Mouse (Mus musculus) intestine, embryonic 14.5 days (tissue): ENCODE measurements around the gene Fam71b. TPM values are rescaled to one million over a fixed set of nuclear protein-coding genes. Genes with fewer than 3 reads are reported as not detected.

Source experiments
- ATAC-seq: fragments of 200-750 bp; cut with Nextera tagmentation; replicated peaks from 2 replicates; pipeline ENCODE4 v1.8.0; 2017; ENCODE audit warnings: low read depth, moderate number of reproducible peaks, moderate TSS enrichment, moderate library complexity; ENCODE audit not compliant: low FRiP score, low TSS enrichment
- DNase-seq: peaks from one replicate; pipeline ENCODE4 v3.0.0-alpha.2; 2018; ENCODE audit warnings: low spot score
- H3K27ac ChIP-seq: fragments of 300-500 bp; sonication (generic); 2 replicates; pipeline ENCODE4 v1.5.1; 2014; ENCODE audit warnings: low read depth, mild to moderate bottlenecking, control low read depth
- H3K27me3 ChIP-seq: fragments of 300-500 bp; sonication (generic); replicated peaks from 2 replicates; pipeline ENCODE4 v1.6.1; 2014; ENCODE audit warnings: low read length, control low read depth; ENCODE audit not compliant: control insufficient read depth, insufficient read depth
- H3K36me3 ChIP-seq: fragments of 300-500 bp; sonication (generic); 2 replicates; pipeline ENCODE4 v1.6.1; 2014; ENCODE audit warnings: low read length, control low read depth; ENCODE audit not compliant: control insufficient read depth, insufficient read depth
- H3K4me1 ChIP-seq: fragments of 300-500 bp; sonication (generic); replicated peaks from 2 replicates; pipeline ENCODE4 v1.6.1; 2014; ENCODE audit warnings: low read length, control low read depth, mixed read lengths; ENCODE audit not compliant: control insufficient read depth, insufficient read depth
- H3K4me2 ChIP-seq: fragments of 300-500 bp; sonication (generic); 2 replicates; pipeline ENCODE4 v1.6.1; 2014; ENCODE audit warnings: low read length
- H3K4me3 ChIP-seq: fragments of 300-500 bp; sonication (generic); 2 replicates; pipeline ENCODE4 v1.5.1; 2014; ENCODE audit warnings: low read depth, low read length, control low read depth, mixed read lengths
- H3K9ac ChIP-seq: fragments of 300-500 bp; sonication (generic); 2 replicates; pipeline ENCODE4 v1.6.1; 2014; ENCODE audit warnings: mild to moderate bottlenecking, low read length
- H3K9me3 ChIP-seq: fragments of 300-500 bp; sonication (generic); 2 replicates; pipeline ENCODE4 v1.6.1; 2016; ENCODE audit warnings: low read length, control low read depth; ENCODE audit not compliant: control insufficient read depth
- WGBS: fragments of 180-500 bp; shearing (Covaris S2); extraction: QIAGEN DNeasy Blood & Tissue Kit; methylation state at CpG from one replicate; pipeline ENCODE4 v1.1.7; 2014; 5-methylcytosine and 5-hydroxymethylcytosine counted together
- polyA plus RNA-seq: library from polyadenylated mRNA; unstranded; fragments of >200 nt; fragmentation: Nextera tagmentation; extraction: Ambion mirVana; gene quantifications from 2 replicates; pipeline ENCODE4 v1.2.1, GENCODE M21; 2014

Fam71b gene
- polyA plus RNA-seq, 1 experiment from 2014 or later = not detected

GRCm38 (mm10) chr11:46390621-46391020 lies 5.7 kb upstream of the Fam71b start:
- H3K9ac ChIP-seq = no peak overlapping the region
- no peaks in the 10 kb centered on the region for H3K4me1 ChIP-seq
- no peak overlapping the region for H3K4me3 ChIP-seq
- 45% methylated on average over 3 of the region's 3 CpGs for WGBS
- H3K36me3 ChIP-seq = no peaks in the 10 kb centered on the region
- ATAC-seq (no peak), DNase-seq (no peak)
- no peak overlapping the region for H3K4me2 ChIP-seq
- no peaks in the 10 kb centered on the region for H3K9me3 ChIP-seq
- H3K27me3 ChIP-seq = no peaks in the 10 kb centered on the region
- H3K27ac ChIP-seq = no peak overlapping the region

GRCm38 (mm10) chr11:46392890-46393289 lies 3.5 kb upstream of the Fam71b start:
- no peaks in the 10 kb centered on the region for H3K36me3 ChIP-seq
- no peak for ATAC-seq
- DNase-seq = no peak
- no peak overlapping the region for H3K27ac ChIP-seq
- no peak overlapping the region for H3K4me2 ChIP-seq
- H3K4me1 ChIP-seq = no peaks in the 10 kb centered on the region
- H3K27me3 ChIP-seq = no peaks in the 10 kb centered on the region
- no peak overlapping the region for H3K9ac ChIP-seq
- no peaks in the 10 kb centered on the region for H3K9me3 ChIP-seq
- 75% methylated on average over 7 of the region's 7 CpGs for whole genome bisulfite sequencing
- H3K4me3 ChIP-seq = no peak overlapping the region

GRCm38 (mm10) chr11:46393413-46393812 lies 2.9 kb upstream of the Fam71b start:
- H3K27ac ChIP-seq = no peak overlapping the region
- no peak overlapping the region for H3K9ac ChIP-seq
- no peaks in the 10 kb centered on the region for H3K4me1 ChIP-seq
- no peak overlapping the region for H3K4me3 ChIP-seq
- ATAC-seq (no peak), DNase-seq (no peak)
- H3K27me3 ChIP-seq = no peaks in the 10 kb centered on the region
- no peak overlapping the region for H3K4me2 ChIP-seq
- no peaks in the 10 kb centered on the region for H3K9me3 ChIP-seq
- WGBS = 83% methylated on average over 4 of the region's 4 CpGs
- no peaks in the 10 kb centered on the region for H3K36me3 ChIP-seq

GRCm38 (mm10) chr11:46395088-46395487 lies 1.3 kb upstream of the Fam71b start:
- no peak for DNase-seq
- Histone ChIP-seq H3K4me1 (no peaks in the 10 kb centered on the region), H3K27ac (no peak overlapping the region), H3K27me3 (no peaks in the 10 kb centered on the region), H3K9ac (no peak overlapping the region), H3K9me3 (no peaks in the 10 kb centered on the region), H3K4me2 (no peak overlapping the region), H3K36me3 (no peaks in the 10 kb centered on the region), H3K4me3 (no peak overlapping the region)
- ATAC-seq = no peak
- 76% methylated on average over 2 of the region's 2 CpGs for WGBS

- Histone ChIP-seq H3K36me3 (no peaks in the 10 kb centered on the region), H3K4me1 (no peaks in the 10 kb centered on the region), H3K4me3 (no peak overlapping the region), H3K27ac (no peak overlapping the region), H3K9me3 (no peaks in the 10 kb centered on the region), H3K27me3 (no peaks in the 10 kb centered on the region), H3K9ac (no peak overlapping the region), H3K4me2 (no peak overlapping the region)
- no peak for ATAC-seq
- 93% methylated on average over 2 of the region's 2 CpGs for WGBS
- no peak for DNase-seq
Observed at GRCm38 (mm10) chr11:46395698-46396097, 661 bp upstream of the Fam71b start.

GRCm38 (mm10) chr11:46396860-46397179 lies 461 bp downstream of the Fam71b start:
- Histone ChIP-seq H3K4me2 (no peak overlapping the region), H3K4me3 (no peak overlapping the region), H3K4me1 (no peaks in the 10 kb centered on the region), H3K9me3 (no peaks in the 10 kb centered on the region), H3K27ac (no peak overlapping the region), H3K36me3 (no peaks in the 10 kb centered on the region), H3K9ac (no peak overlapping the region), H3K27me3 (no peaks in the 10 kb centered on the region)
- ATAC-seq = no peak
- WGBS = 70% methylated on average over 4 of the region's 4 CpGs
- no peak for DNase-seq

- H3K36me3 ChIP-seq = no peaks in the 10 kb centered on the region
- H3K9me3 ChIP-seq = no peaks in the 10 kb centered on the region
- H3K27ac ChIP-seq = no peak overlapping the region
- H3K4me1 ChIP-seq = no peaks in the 10 kb centered on the region
- ATAC-seq (no peak), DNase-seq (no peak)
- no peaks in the 10 kb centered on the region for H3K27me3 ChIP-seq
- 38% methylated on average over 2 of the region's 2 CpGs for WGBS
- H3K9ac ChIP-seq = no peak overlapping the region
- H3K4me3 ChIP-seq = no peak overlapping the region
- no peak overlapping the region for H3K4me2 ChIP-seq
Observed at GRCm38 (mm10) chr11:46397900-46398299, 1.5 kb downstream of the Fam71b start.

- no peak overlapping the region for H3K9ac ChIP-seq
Observed at GRCm38 (mm10) chr11:46398473-46398872, 2.1 kb downstream of the Fam71b start.

GRCm38 (mm10) chr11:46398933-46399383 lies 2.6 kb downstream of the Fam71b start:
- no peaks in the 10 kb centered on the region for H3K9me3 ChIP-seq
- H3K4me2 ChIP-seq = no peak overlapping the region
- WGBS = 68% methylated on average over 5 of the region's 5 CpGs
- no peak overlapping the region for H3K4me3 ChIP-seq
- H3K27me3 ChIP-seq = no peaks in the 10 kb centered on the region
- no peak overlapping the region for H3K9ac ChIP-seq
- H3K27ac ChIP-seq = no peak overlapping the region
- ATAC-seq (no peak), DNase-seq (no peak)
- H3K4me1 ChIP-seq = no peaks in the 10 kb centered on the region
- no peaks in the 10 kb centered on the region for H3K36me3 ChIP-seq

More at GRCm38 (mm10) chr11:46398473-46398872, 2.1 kb downstream of the Fam71b start:
- DNase-seq (no peak), ATAC-seq (no peak)
- Histone ChIP-seq H3K4me3 (no peak overlapping the region), H3K4me1 (no peaks in the 10 kb centered on the region), H3K27ac (no peak overlapping the region), H3K36me3 (no peaks in the 10 kb centered on the region), H3K27me3 (no peaks in the 10 kb centered on the region), H3K9me3 (no peaks in the 10 kb centered on the region), H3K4me2 (no peak overlapping the region)
- WGBS = 86% methylated on average over 4 of the region's 4 CpGs
